Mouse (Mus musculus) kidney, adult 11 months (tissue): ENCODE results near the gene Sun3.
A peak's percentile ranks its signal among the peaks of the same experiment; 100 is the strongest.

ENCODE experiments used
- DNase-seq: peaks from one replicate; pipeline ENCODE4 v3.0.0; 2022

The Sun3 gene

GRCm38 (mm10) chr11:9048703-9049060 lies at the start of gene Sun3:
Gene Sun3, minus strand, starts transcription at chr11:9048991.
- DNase-seq, result no peak

- DNase-seq, result no peak
Observed at GRCm38 (mm10) chr11:9076444-9076843, 27.7 kb upstream of the Sun3 start.

DNA sequence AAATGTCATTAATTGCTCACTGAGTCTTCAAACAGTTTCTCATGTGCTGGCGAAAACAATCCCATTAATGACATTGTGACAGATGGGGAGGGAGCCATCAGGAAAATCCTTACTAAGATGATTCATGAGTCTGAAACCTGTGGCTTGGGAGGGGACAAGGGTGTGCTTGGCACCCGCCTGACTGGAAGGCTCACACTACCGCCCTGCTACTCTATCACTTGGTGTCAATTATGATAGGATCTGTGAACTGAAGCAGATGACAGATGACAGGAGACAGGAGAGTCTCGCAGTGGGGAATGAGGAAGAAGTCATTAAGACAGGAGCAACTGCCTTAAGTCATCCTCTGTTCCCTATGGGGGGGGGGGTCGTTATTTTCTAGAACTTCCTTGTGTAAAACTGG lies 11.7 kb upstream of the Sun3 start:
- DNase-seq, result no peak

DNA sequence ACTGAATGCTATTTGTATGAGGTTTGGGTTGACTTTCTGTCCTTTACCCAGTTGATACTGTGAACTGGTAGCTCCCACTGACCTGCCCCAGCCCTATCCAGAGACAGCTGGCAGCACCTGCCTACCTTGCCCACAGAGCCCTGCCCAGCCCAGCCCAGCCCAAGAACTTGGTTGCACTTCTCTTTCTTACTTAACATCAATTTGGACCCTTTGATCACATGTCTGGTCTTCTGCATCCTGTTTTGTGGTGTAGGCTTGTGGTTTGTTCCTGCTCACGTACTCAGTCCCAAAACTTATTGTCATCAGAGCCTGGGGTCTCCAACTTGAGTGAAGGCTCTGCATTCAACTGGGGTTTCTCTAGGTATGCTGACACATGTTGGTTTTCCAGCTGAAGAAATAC lies 11.2 kb upstream of the Sun3 start:
- no peak for DNase-seq

GRCm38 (mm10) chr11:9057711-9058110 lies 8.9 kb upstream of the Sun3 start:
- DNase-seq, result no peak

DNA sequence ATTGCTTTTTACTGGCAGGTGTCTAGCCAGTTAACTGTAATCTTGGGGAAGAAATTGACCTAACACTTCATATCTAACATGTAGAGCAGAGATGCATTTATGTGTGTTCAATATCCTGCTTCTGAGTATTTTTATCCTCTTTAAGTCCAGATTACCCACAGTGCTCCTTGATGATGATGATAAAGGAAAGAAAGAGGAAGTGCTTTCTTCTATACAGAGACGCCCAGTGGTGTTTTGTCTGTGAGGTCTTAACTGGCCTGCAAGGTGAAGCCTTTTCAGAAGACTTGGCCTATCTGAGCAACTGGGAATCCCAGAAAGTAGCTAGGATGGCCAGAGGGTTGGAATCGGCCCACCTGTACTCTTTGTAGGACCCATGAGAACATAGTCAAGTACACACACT lies 8.1 kb upstream of the Sun3 start:
- DNase-seq, result no peak

GRCm38 (mm10) chr11:9051895-9052294 lies 3.1 kb upstream of the Sun3 start:
- no peak for DNase-seq

GRCm38 (mm10) chr11:9050241-9050640 lies 1.4 kb upstream of the Sun3 start:
- DNase-seq, result peak; percentile 29

- peak; percentile 97 for DNase-seq
Observed at GRCm38 (mm10) chr11:9048011-9048702, 634 bp downstream of the Sun3 start, which contains the start of gene Gm11992. Gene Gm11992, plus strand, starts transcription at chr11:9048594.

DNA sequence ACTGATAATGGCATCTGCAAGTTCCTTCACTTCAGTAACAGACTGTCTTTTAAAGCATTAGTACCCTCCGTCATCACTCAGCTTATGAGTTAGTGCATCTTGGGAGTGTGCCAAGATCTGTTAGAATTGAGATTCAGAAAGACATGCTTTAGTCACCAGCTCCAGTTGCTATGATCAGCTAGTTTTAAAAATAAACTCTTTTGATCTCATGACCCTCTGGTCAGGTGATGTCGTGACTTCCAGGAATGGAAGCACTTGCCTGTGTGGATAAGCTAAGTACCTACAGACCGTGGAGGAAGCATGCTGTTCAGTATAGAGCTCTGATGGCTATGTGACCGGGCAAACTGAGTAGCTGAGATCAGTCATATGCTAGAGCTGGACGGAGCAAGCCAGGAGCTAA lies 1.7 kb downstream of the Sun3 start:
- DNase-seq, result peak; percentile 40

- DNase-seq, result peak; percentile 20
Observed at GRCm38 (mm10) chr11:9046546-9046945, 2.2 kb downstream of the Sun3 start.

DNA sequence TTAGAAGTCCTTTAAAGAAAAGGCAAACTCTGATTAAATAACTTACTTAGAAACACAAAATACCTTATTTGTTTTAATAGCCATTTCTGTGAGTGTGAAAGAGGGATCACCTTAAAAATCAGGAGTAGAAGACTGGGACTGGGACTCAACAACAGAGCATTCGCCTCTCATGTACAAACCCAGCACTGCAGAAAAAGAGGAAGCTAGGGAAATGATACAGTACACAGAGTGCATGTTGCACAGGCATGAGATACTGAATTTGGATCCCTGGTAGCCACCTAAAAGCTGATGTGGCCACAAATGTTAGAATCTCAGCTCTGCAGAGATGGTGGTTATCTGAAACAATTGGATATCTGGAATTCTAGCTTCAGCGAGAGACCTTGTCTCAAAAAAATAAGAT lies 17.3 kb downstream of the Sun3 start:
- DNase-seq, result no peak

- DNase-seq, result no peak
Observed at GRCm38 (mm10) chr11:9025211-9025610, 23.6 kb downstream of the Sun3 start.

- DNase-seq, result no peak
Observed at GRCm38 (mm10) chr11:9024782-9025181, 24.0 kb downstream of the Sun3 start.

GRCm38 (mm10) chr11:9020207-9020606 lies 28.6 kb downstream of the Sun3 start:
- DNase-seq, result no peak

GRCm38 (mm10) chr11:9018491-9019267 lies 30.1 kb downstream of the Sun3 start:
- DNase-seq, result no peak

GRCm38 (mm10) chr11:9014740-9015139 lies 34.1 kb downstream of the Sun3 start:
- DNase-seq, result no peak

DNA sequence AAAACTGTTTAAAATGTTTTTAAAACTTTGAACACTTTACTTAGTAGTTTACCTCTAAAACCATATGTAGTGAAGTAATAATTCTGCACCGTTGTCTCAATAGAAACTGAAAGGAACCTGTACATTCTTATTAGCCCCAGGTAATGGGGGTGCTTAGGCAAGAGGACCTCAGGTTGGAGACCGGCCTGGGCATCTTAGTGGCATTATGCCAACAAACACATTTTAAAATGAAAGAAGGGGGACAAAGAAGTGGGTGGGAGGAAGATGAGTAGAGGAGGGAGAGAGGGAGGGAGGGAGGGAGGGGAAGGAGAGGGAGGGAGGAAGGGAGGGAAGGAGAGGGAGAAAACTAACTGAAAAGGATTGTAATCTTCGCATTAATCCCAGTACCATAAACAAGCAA lies 37.4 kb downstream of the Sun3 start:
- DNase-seq, result no peak

- peak; percentile 85 for DNase-seq
Observed at GRCm38 (mm10) chr11:9010853-9011339, 37.9 kb downstream of the Sun3 start, which contains the start of gene Hus1. Gene Hus1, minus strand, starts transcription at chr11:9011191.

- peak; percentile 90 for DNase-seq
Observed at GRCm38 (mm10) chr11:9010416-9010815, 38.4 kb downstream of the Sun3 start.

GRCm38 (mm10) chr11:9008761-9009160 lies 40.0 kb downstream of the Sun3 start:
- DNase-seq, result peak; percentile 29

- no peak for DNase-seq
Observed at GRCm38 (mm10) chr11:8988084-8988483, 60.7 kb downstream of the Sun3 start.

DNA sequence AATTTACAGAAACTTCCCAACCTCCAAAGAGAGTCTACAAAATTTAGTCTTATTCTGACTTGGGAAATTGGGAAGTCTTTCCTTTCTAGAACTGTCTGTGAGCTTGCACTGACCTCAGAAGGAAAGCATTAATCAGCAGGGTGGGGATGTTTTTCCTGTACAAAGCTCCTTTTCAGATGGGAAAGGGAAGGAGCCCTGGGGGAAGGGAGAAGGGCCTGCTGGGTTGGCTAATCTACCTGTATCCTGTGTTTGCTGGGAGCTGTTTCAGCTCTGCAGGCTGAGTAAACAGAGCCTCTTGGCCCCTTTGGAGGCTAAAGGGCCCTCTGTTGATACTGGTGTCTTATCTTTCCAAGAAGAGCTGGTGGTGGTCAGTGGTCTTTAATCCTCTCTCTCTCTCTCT lies 62.7 kb downstream of the Sun3 start:
- DNase-seq, result peak; percentile 62

GRCm38 (mm10) chr11:8983237-8983861 lies 65.4 kb downstream of the Sun3 start:
- peak; percentile 47 for DNase-seq
